Mouse (Mus musculus): ENCODE data around the gene Il10ra.

DNA sequence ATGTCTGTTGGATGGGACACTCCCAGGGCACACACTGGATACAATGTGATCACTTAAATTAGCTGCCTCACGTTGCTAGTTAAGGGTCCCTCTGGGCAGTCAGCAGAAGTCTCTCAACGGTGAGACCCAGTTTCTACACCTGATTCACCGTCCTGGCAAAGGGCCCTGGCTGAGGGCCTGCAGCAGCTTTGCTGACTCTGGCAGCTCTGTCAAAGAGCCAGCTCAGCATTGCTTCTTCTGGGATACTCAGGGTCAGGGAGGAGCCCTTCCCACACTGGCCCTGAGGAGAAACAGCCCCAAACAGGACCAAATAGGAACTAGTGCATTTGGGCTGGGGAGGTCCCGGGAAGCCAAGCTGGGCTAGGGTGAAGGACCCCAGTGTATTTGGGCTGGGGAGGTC, 7.5 kb downstream of the Il10ra start:
- TF ChIP-seq CTCF (IDR thresholded peaks at IDR 0.05), result no peak
- no peak for TF ChIP-seq EP300 (IDR thresholded peaks at IDR 0.05)
